Mouse (Mus musculus) heart, embryonic 11.5 days (tissue): ENCODE data around the gene Stac3. TPM values are rescaled to one million over a fixed set of nuclear protein-coding genes. Genes with fewer than 3 reads are reported as not detected.
A peak's percentile ranks its signal among the peaks of the same experiment; 100 is the strongest.

Experiments used
- ATAC-seq: fragments of 200-750 bp; cut with Nextera tagmentation; replicated peaks from 2 replicates; pipeline ENCODE4 v1.8.0; 2017; ENCODE audit warnings: moderate library complexity; ENCODE audit not compliant: insufficient number of reproducible peaks, low FRiP score, low TSS enrichment
- H3K27ac ChIP-seq: fragments of 300-500 bp; sonication (generic); 2 replicates; pipeline ENCODE4 v1.5.1; 2014; ENCODE audit warnings: mild to moderate bottlenecking, low read depth, low read length
- H3K27me3 ChIP-seq: fragments of 300-500 bp; sonication (generic); 2 replicates; pipeline ENCODE4 v1.6.1; 2014; ENCODE audit warnings: mild to moderate bottlenecking, low read length, mixed read lengths; ENCODE audit not compliant: control insufficient read depth, insufficient read depth
- H3K36me3 ChIP-seq: fragments of 300-500 bp; sonication (generic); 2 replicates; pipeline ENCODE4 v1.6.1; 2014; ENCODE audit warnings: mild to moderate bottlenecking, low read length, moderate library complexity, mixed read lengths; ENCODE audit not compliant: control insufficient read depth, insufficient read depth
- H3K4me1 ChIP-seq: fragments of 300-500 bp; sonication (generic); 2 replicates; pipeline ENCODE4 v1.6.1; 2014; ENCODE audit warnings: low read length; ENCODE audit not compliant: control insufficient read depth, insufficient read depth
- H3K4me2 ChIP-seq: fragments of 300-500 bp; sonication (generic); 2 replicates; pipeline ENCODE4 v1.6.1; 2014; ENCODE audit warnings: mild to moderate bottlenecking, moderate library complexity
- H3K4me3 ChIP-seq: fragments of 300-500 bp; sonication (generic); 2 replicates; pipeline ENCODE4 v1.5.1; 2014; ENCODE audit warnings: low read depth, low read length
- H3K9ac ChIP-seq: fragments of 300-500 bp; sonication (generic); 2 replicates; pipeline ENCODE4 v1.6.1; 2014; ENCODE audit warnings: mild to moderate bottlenecking, low read depth, low read length, moderate library complexity
- H3K9me3 ChIP-seq: fragments of 300-500 bp; sonication (generic); replicated peaks from 2 replicates; pipeline ENCODE4 v1.6.1; 2016; ENCODE audit warnings: low read length; ENCODE audit not compliant: control insufficient read depth
- WGBS: fragments of 180-500 bp; shearing (Covaris S2); extraction: QIAGEN DNeasy Blood & Tissue Kit; methylation state at CpG from one replicate; pipeline ENCODE4 v1.1.7; 2014; ENCODE audit not compliant: insufficient replicate concordance; 5-methylcytosine and 5-hydroxymethylcytosine counted together
- polyA plus RNA-seq: library from polyadenylated mRNA; unstranded; fragments of >200 nt; fragmentation: Nextera tagmentation; extraction: Ambion mirVana; gene quantifications from 2 replicates; pipeline ENCODE4 v1.2.1, GENCODE M21; 2014

Gene Stac3
- polyA plus RNA-seq, 1 experiment from 2014 or later: 0.30 TPM

- ATAC-seq: 0 out of 2 replicates have a peak, but pooled peaks have one; percentile 29
- no peak overlapping the region for H3K27ac ChIP-seq
- H3K9ac ChIP-seq: peak overlapping the region; percentile 59; the same call in 1 of the 2 replicates
- no peaks in the 10 kb centered on the region for H3K36me3 ChIP-seq
- no peaks in the 10 kb centered on the region for H3K9me3 ChIP-seq
- WGBS: 1% methylated on average over 27 of the region's 27 CpGs
- H3K4me1 ChIP-seq: peaks cover 63% of the 10 kb centered on the region
- H3K27me3 ChIP-seq: peaks cover 79% of the 10 kb centered on the region
- peak overlapping the region; percentile 94 for H3K4me2 ChIP-seq
- H3K4me3 ChIP-seq: peak overlapping the region; percentile 31
These were observed 11.3 kb downstream of the Stac3 start for GRCm38 (mm10) chr10:127512813-127513212.

DNA sequence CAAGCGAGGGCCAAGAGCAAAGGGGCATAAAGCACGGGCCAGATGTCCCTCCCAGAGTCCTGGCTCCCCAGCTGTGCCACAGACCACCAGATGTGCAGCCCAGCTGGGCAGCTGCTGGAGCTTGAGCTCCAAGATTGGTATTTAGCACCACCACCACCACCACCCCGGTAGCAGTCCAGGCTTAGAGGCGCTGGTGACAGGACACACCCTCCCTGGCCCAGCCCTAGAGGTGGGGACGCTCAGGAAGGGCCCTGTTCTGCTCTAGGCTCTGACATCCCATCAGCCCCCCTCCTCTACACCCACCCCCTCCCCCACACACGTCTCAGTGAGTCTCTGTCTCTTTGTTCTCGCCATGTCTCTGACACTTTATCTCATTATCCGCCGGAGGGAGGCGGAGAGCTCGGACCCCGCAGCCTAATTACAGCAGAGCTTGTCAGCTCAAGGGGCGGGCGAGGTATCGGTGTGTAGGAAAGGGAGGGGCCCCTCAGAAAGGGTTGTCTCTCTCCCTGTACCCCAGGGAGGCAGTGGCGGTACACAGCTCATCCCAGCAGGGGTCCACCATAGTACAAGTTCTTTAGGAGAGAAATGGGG is 12.1 kb downstream of the Stac3 start:
- Histone ChIP-seq H3K4me3 (peak overlapping the region; percentile 31), H3K9ac (peak overlapping the region; percentile 59; the same call in 1 of the 2 replicates), H3K9me3 (no peaks in the 10 kb centered on the region), H3K27ac (no peak overlapping the region), H3K4me1 (peaks cover 63% of the 10 kb centered on the region), H3K36me3 (no peaks in the 10 kb centered on the region), H3K27me3 (peaks cover 72% of the 10 kb centered on the region), H3K4me2 (peak overlapping the region; percentile 94)
- under 1% methylated on average over 16 of the region's 16 CpGs for WGBS
- no peak for ATAC-seq

- H3K4me3 ChIP-seq: 0 out of 2 replicates have a peak overlapping the region, but pooled peaks have one; percentile 31
- peaks cover 1% of the 10 kb centered on the region; the same call in 1 of the 2 replicates for H3K36me3 ChIP-seq
- peaks cover 58% of the 10 kb centered on the region for H3K4me1 ChIP-seq
- H3K9ac ChIP-seq: no peak overlapping the region
- H3K27me3 ChIP-seq: peaks cover 67% of the 10 kb centered on the region
- WGBS: 11% methylated on average over 13 of the region's 13 CpGs
- no peaks in the 10 kb centered on the region for H3K9me3 ChIP-seq
- H3K4me2 ChIP-seq: peak overlapping the region; percentile 94
- ATAC-seq: no peak
- H3K27ac ChIP-seq: no peak overlapping the region
These were observed 12.7 kb downstream of the Stac3 start for GRCm38 (mm10) chr10:127514111-127514698.

GRCm38 (mm10) chr10:127514764-127515163 is 13.3 kb downstream of the Stac3 start, which contains the start of gene Ndufa4l2:
Ndufa4l2 (plus strand) TSS chr10:127514967.
- Histone ChIP-seq H3K4me1 (peaks cover 52% of the 10 kb centered on the region), H3K27ac (no peak within 1 kb of the TSS), H3K4me2 (peak within 1 kb of the TSS; percentile 94), H3K36me3 (peaks cover 5% of the 10 kb centered on the region; the same call in 1 of the 2 replicates), H3K27me3 (peaks cover 61% of the 10 kb centered on the region), H3K9ac (no peak within 1 kb of the TSS), H3K4me3 (peak within 1 kb of the TSS; percentile 31), H3K9me3 (no peaks in the 10 kb centered on the region)
- no peak for ATAC-seq
- WGBS: 8% methylated on average over 6 of the region's 6 CpGs

- Histone ChIP-seq H3K27ac (no peak overlapping the region), H3K36me3 (peaks cover 8% of the 10 kb centered on the region; the same call in 1 of the 2 replicates), H3K4me1 (peaks cover 48% of the 10 kb centered on the region), H3K4me2 (peak overlapping the region; percentile 14; the same call in 1 of the 2 replicates), H3K9ac (no peak overlapping the region), H3K27me3 (peaks cover 55% of the 10 kb centered on the region), H3K9me3 (no peaks in the 10 kb centered on the region), H3K4me3 (no peak overlapping the region; the same call in 1 of the 2 replicates)
- no peak for ATAC-seq
- 27% methylated on average over 9 of the region's 9 CpGs for WGBS
These were observed 13.9 kb downstream of the Stac3 start for GRCm38 (mm10) chr10:127515271-127515982.

DNA sequence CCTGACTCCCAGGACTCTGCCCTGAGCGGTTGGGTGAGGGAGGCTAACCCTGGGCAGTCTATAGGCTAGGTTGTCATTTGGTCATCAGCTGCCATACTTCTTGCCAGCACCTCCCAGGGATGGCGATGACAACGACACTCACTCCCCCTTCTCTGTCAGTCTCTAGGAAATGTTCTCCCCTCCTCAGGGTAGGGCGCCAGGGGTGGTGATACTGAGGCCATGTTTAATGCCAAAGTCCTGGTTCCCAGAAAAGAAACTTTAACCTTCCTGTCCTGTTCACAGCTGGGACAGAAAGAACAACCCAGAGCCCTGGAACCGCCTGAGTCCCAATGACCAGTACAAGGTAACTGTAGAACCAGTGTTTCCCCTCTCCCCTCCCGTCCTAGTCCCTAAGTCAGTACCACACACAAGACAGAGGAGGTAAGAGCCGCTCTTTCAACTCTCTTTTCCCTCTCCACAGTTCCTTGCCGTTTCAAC is 14.5 kb downstream of the Stac3 start:
- Histone ChIP-seq H3K27ac (no peak overlapping the region), H3K36me3 (peaks cover 8% of the 10 kb centered on the region; the same call in 1 of the 2 replicates), H3K4me1 (peaks cover 49% of the 10 kb centered on the region), H3K27me3 (peaks cover 49% of the 10 kb centered on the region), H3K4me2 (peak overlapping the region; percentile 61), H3K9ac (peak overlapping the region; percentile 59), H3K4me3 (peak overlapping the region; percentile 18; the same call in 1 of the 2 replicates), H3K9me3 (no peaks in the 10 kb centered on the region)
- 20% methylated on average over 8 of the region's 8 CpGs for WGBS
- no peak for ATAC-seq

- H3K27ac ChIP-seq: no peak overlapping the region
- peak overlapping the region; percentile 59 for H3K9ac ChIP-seq
- ATAC-seq: no peak
- peaks cover 42% of the 10 kb centered on the region for H3K27me3 ChIP-seq
- 10% methylated on average over 30 of the region's 30 CpGs for WGBS
- H3K9me3 ChIP-seq: no peaks in the 10 kb centered on the region
- H3K4me1 ChIP-seq: peaks cover 55% of the 10 kb centered on the region
- H3K4me2 ChIP-seq: peak overlapping the region; percentile 61
- H3K4me3 ChIP-seq: peak overlapping the region; percentile 18
- H3K36me3 ChIP-seq: peaks cover 8% of the 10 kb centered on the region; the same call in 1 of the 2 replicates
These were observed 15.2 kb downstream of the Stac3 start for GRCm38 (mm10) chr10:127516576-127517260.

- H3K9me3 ChIP-seq: no peaks in the 10 kb centered on the region
- no peak overlapping the region for H3K27ac ChIP-seq
- 90% methylated on average over 22 of the region's 22 CpGs for WGBS
- H3K9ac ChIP-seq: no peak overlapping the region
- H3K4me1 ChIP-seq: peaks cover 46% of the 10 kb centered on the region
- peaks cover 35% of the 10 kb centered on the region for H3K27me3 ChIP-seq
- no peak overlapping the region for H3K4me3 ChIP-seq
- H3K36me3 ChIP-seq: peaks cover 8% of the 10 kb centered on the region; the same call in 1 of the 2 replicates
- ATAC-seq: no peak
- H3K4me2 ChIP-seq: no peak overlapping the region
These were observed 16.5 kb downstream of the Stac3 start for GRCm38 (mm10) chr10:127517941-127518340.
